Mouse (Mus musculus): ENCODE measurements around the gene Lsp1.
A peak's percentile ranks its signal among the peaks of the same experiment; 100 is the strongest.

GRCm38 (mm10) chr7:142440657-142441114, 19.9 kb upstream of the Lsp1 start:
- TF ChIP-seq CTCF (IDR thresholded peaks at IDR 0.05; ENCODE audit: extremely low read depth, insufficient read length, insufficient replicate concordance, low read depth, low read length) (peak; percentile 27; the same call in 1 of the 2 replicates), POLR2A (IDR thresholded peaks at IDR 0.05; ENCODE audit: low read depth, low read length) (no peak)

Measured in small intestine, adult 2 months (tissue).